Mouse (Mus musculus): Measurements from ENCODE around the gene Exoc6. TPM values are rescaled to one million over a fixed set of nuclear protein-coding genes. Genes with fewer than 3 reads are reported as not detected.

The Exoc6 gene
- polyA plus RNA-seq, 1 experiment from 2014 or later: 23.2 TPM

- ATAC-seq: no peak
- 50% methylated on average over 14 of the region's 14 CpGs for WGBS
Measured at GRCm38 (mm10) chr19:37585210-37585609, 35.0 kb downstream of the Exoc6 start.

DNA sequence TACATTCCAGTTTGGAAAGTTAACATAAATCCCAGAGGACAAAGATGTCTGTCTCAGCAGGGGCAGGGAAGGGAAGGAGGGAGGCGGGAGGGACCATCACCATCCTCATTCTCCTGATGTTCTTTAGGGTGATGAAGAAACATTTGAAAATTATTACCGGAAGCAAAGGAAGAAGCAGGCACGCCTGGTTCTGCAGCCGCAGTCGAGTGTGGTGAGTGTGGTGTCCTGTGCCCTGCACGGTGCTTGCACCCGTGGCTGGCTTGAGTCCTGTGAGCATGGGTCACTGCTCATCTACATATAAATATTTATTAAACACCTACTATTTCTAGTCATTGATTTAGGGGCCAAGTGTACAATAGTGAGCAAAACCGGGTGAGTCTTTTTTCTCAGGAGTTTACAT is 35.5 kb downstream of the Exoc6 start:
- 82% methylated on average over 8 of the region's 8 CpGs for WGBS
- no peaks in the 10 kb centered on the region for H3K4me1 ChIP-seq (ENCODE audit: control insufficient read depth, insufficient read depth, low read length)
- H3K4me3 ChIP-seq (ENCODE audit: low read depth, low read length): no peak overlapping the region
- H3K9ac ChIP-seq (ENCODE audit: low read length): no peak overlapping the region
- DNase-seq (ENCODE audit: low spot score) (no peak), ATAC-seq (no peak)
- H3K27me3 ChIP-seq (replicated peaks; ENCODE audit: control insufficient read depth, insufficient read depth, low read length): no peaks in the 10 kb centered on the region
- no peak overlapping the region for H3K27ac ChIP-seq (ENCODE audit: low read depth, low read length)
- H3K9me3 ChIP-seq (replicated peaks; ENCODE audit: control insufficient read depth, low read length): no peaks in the 10 kb centered on the region
- no peak overlapping the region for H3K4me2 ChIP-seq (ENCODE audit: low read length)
- 0 out of 2 replicates have a peak, but pooled peaks cover 3% of the 10 kb centered on the region for H3K36me3 ChIP-seq (ENCODE audit: control insufficient read depth, insufficient read depth, low read length)

More at GRCm38 (mm10) chr19:37585210-37585609, 35.0 kb downstream of the Exoc6 start:
- no peak overlapping the region for H3K9ac ChIP-seq (ENCODE audit: low read length)
- H3K4me1 ChIP-seq (ENCODE audit: control insufficient read depth, insufficient read depth, low read length): no peaks in the 10 kb centered on the region
- no peak overlapping the region for H3K27ac ChIP-seq (ENCODE audit: low read depth, low read length)
- no peak overlapping the region for H3K4me3 ChIP-seq (ENCODE audit: low read depth, low read length)
- H3K36me3 ChIP-seq (ENCODE audit: control insufficient read depth, insufficient read depth, low read length): 0 out of 2 replicates have a peak, but pooled peaks cover 3% of the 10 kb centered on the region
- H3K27me3 ChIP-seq (replicated peaks; ENCODE audit: control insufficient read depth, insufficient read depth, low read length): no peaks in the 10 kb centered on the region
- no peak for DNase-seq (ENCODE audit: low spot score)
- no peak overlapping the region for H3K4me2 ChIP-seq (ENCODE audit: low read length)
- no peaks in the 10 kb centered on the region for H3K9me3 ChIP-seq (replicated peaks; ENCODE audit: control insufficient read depth, low read length)

- H3K9ac ChIP-seq (ENCODE audit: low read length): no peak overlapping the region
- H3K4me3 ChIP-seq (ENCODE audit: low read depth, low read length): no peak overlapping the region
- H3K4me2 ChIP-seq (ENCODE audit: low read length): no peak overlapping the region
- ATAC-seq (no peak), DNase-seq (ENCODE audit: low spot score) (no peak)
- no peaks in the 10 kb centered on the region for H3K4me1 ChIP-seq (ENCODE audit: control insufficient read depth, insufficient read depth, low read length)
- 94% methylated on average over 7 of the region's 7 CpGs for WGBS
- H3K9me3 ChIP-seq (replicated peaks; ENCODE audit: control insufficient read depth, low read length): no peaks in the 10 kb centered on the region
- H3K36me3 ChIP-seq (ENCODE audit: control insufficient read depth, insufficient read depth, low read length): 0 out of 2 replicates have a peak, but pooled peaks cover 3% of the 10 kb centered on the region
- H3K27ac ChIP-seq (ENCODE audit: low read depth, low read length): no peak overlapping the region
- H3K27me3 ChIP-seq (replicated peaks; ENCODE audit: control insufficient read depth, insufficient read depth, low read length): no peaks in the 10 kb centered on the region
Measured at GRCm38 (mm10) chr19:37590544-37590943, 40.3 kb downstream of the Exoc6 start.

DNA sequence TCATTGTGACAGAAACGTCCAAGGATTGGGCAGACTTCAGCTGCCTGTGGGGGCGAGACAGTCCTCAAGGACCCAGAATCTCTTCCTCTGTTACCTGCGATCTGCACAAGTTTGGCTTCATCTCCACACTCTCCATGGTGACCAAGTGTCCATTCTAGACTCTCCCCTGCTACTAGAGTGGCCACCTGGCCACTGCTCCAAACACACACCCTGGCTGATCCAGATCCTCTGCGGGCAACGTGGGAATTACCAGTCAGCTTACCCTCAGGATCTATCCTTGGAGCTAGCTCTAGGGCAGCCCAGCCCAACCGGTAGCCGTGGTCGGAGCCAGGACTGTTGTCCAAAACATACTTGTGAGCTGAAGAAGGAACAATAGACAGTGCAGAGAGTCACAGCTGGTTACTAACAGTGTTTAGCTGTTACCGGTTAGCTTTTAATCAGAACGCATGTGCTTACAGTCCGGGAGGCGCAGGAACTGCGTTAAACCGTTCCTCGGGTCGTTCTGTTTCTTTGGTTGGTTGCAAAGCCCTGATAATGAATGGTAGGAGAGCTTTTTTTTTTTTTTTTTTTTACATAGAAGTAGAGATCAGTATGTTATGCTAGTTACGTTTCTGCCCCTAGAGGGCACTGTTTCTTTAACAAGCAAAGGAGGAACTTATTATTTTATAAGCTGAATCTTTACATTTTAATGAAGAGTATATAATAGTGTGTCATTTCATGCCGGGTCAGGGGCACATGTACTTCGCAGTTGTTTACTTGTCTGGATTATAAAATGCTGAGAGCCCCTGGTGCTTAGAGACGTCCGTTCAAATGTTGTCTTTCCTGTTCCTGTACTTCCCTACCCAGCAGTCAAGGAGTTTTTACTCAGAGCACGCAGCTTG is 52.0 kb downstream of the Exoc6 start:
- peak overlapping the region; percentile 10; the same call in 1 of the 2 replicates for H3K4me2 ChIP-seq (ENCODE audit: low read length)
- peak; percentile 58; the same call in 1 of the 2 replicates for ATAC-seq
- no peak overlapping the region for H3K4me3 ChIP-seq (ENCODE audit: low read depth, low read length)
- H3K9me3 ChIP-seq (replicated peaks; ENCODE audit: control insufficient read depth, low read length): no peaks in the 10 kb centered on the region
- H3K27ac ChIP-seq (ENCODE audit: low read depth, low read length): no peak overlapping the region
- no peaks in the 10 kb centered on the region for H3K27me3 ChIP-seq (replicated peaks; ENCODE audit: control insufficient read depth, insufficient read depth, low read length)
- peak; percentile 86 for DNase-seq (ENCODE audit: low spot score)
- no peak overlapping the region for H3K9ac ChIP-seq (ENCODE audit: low read length)
- no peaks in the 10 kb centered on the region for H3K36me3 ChIP-seq (ENCODE audit: control insufficient read depth, insufficient read depth, low read length)
- no peaks in the 10 kb centered on the region for H3K4me1 ChIP-seq (ENCODE audit: control insufficient read depth, insufficient read depth, low read length)
- 35% methylated on average over 22 of the region's 22 CpGs for WGBS

DNA sequence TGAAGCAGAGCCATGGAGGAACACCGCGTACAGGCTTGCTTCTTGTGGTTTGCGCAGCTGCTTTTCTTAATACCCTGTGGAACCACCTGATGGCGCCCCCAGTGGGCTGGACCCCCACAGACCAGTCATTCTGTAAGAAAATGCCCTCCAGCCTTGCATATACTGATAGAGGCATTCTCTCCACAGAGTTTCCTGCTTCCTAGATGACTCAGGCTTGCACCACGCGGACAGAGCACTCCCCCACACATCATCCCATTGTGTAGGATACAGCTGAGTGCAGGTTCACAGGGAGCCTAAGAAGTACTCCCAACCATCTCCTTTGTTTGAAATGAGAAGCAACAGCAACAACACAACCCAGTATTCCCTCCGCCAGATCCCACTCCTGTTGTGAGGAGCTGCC is 59.8 kb downstream of the Exoc6 start:
- Histone ChIP-seq H3K9ac (ENCODE audit: low read length) (no peak overlapping the region), H3K36me3 (ENCODE audit: control insufficient read depth, insufficient read depth, low read length) (no peaks in the 10 kb centered on the region), H3K27me3 (replicated peaks; ENCODE audit: control insufficient read depth, insufficient read depth, low read length) (no peaks in the 10 kb centered on the region), H3K4me2 (ENCODE audit: low read length) (no peak overlapping the region), H3K4me3 (ENCODE audit: low read depth, low read length) (no peak overlapping the region), H3K27ac (ENCODE audit: low read depth, low read length) (no peak overlapping the region), H3K4me1 (ENCODE audit: control insufficient read depth, insufficient read depth, low read length) (no peaks in the 10 kb centered on the region), H3K9me3 (replicated peaks; ENCODE audit: control insufficient read depth, low read length) (no peaks in the 10 kb centered on the region)
- no peak for ATAC-seq
- DNase-seq (ENCODE audit: low spot score): no peak
- 69% methylated on average over 7 of the region's 7 CpGs for WGBS

DNA sequence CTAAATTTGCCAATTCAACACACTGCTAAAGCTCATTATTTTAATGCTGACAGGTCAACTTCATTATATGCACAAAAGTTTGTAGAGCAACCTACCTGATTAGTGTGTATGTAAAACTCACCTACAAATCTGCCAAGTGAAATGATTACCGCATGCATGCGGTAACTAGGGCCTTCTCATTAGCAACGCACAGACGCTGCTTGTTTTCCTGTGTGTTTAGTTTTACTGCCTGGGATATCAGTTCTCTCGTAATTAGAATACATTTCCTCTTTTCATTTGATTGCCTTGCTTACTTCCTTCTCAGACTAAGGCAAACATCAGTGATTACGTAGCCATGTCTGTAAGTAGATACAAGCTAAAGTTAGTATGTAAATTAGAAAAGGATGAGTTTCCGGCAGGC is 62.7 kb downstream of the Exoc6 start:
- Histone ChIP-seq H3K4me3 (ENCODE audit: low read depth, low read length) (no peak overlapping the region), H3K4me2 (ENCODE audit: low read length) (no peak overlapping the region), H3K27me3 (replicated peaks; ENCODE audit: control insufficient read depth, insufficient read depth, low read length) (no peaks in the 10 kb centered on the region), H3K4me1 (ENCODE audit: control insufficient read depth, insufficient read depth, low read length) (no peaks in the 10 kb centered on the region), H3K27ac (ENCODE audit: low read depth, low read length) (no peak overlapping the region), H3K36me3 (ENCODE audit: control insufficient read depth, insufficient read depth, low read length) (no peaks in the 10 kb centered on the region), H3K9me3 (replicated peaks; ENCODE audit: control insufficient read depth, low read length) (no peaks in the 10 kb centered on the region), H3K9ac (ENCODE audit: low read length) (no peak overlapping the region)
- 43% methylated on average over 7 of the region's 7 CpGs for WGBS
- ATAC-seq (peak; percentile 48; the same call in 1 of the 2 replicates), DNase-seq (ENCODE audit: low spot score) (peak; percentile 43)

- H3K4me1 ChIP-seq (ENCODE audit: control insufficient read depth, insufficient read depth, low read length): no peaks in the 10 kb centered on the region
- H3K9ac ChIP-seq (ENCODE audit: low read length): no peak overlapping the region
- DNase-seq (ENCODE audit: low spot score): no peak
- no peak overlapping the region for H3K27ac ChIP-seq (ENCODE audit: low read depth, low read length)
- H3K27me3 ChIP-seq (replicated peaks; ENCODE audit: control insufficient read depth, insufficient read depth, low read length): no peaks in the 10 kb centered on the region
- WGBS: 74% methylated on average over 4 of the region's 4 CpGs
- ATAC-seq: no peak
- H3K4me3 ChIP-seq (ENCODE audit: low read depth, low read length): no peak overlapping the region
- no peaks in the 10 kb centered on the region for H3K36me3 ChIP-seq (ENCODE audit: control insufficient read depth, insufficient read depth, low read length)
- no peak overlapping the region for H3K4me2 ChIP-seq (ENCODE audit: low read length)
- H3K9me3 ChIP-seq (replicated peaks; ENCODE audit: control insufficient read depth, low read length): no peaks in the 10 kb centered on the region
Measured at GRCm38 (mm10) chr19:37615039-37615630, 64.9 kb downstream of the Exoc6 start.

DNA sequence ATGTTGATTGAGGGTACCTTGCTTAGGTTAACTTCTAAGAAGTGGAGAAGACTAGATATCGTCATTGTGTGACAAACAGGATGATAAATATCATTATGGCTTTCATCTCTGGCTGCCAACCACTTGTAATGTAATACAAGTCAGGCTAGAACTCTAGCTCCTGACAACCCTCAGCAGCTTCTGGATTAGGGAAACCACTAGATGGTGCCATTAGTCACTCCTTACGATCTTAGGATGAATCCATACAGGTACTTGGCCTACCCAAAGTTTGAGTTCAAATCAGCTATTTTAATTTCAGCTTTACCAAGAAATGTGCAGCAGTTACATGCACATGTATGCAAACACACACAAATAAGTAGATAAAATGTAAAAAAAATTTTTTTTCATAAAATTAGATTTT is 97.8 kb downstream of the Exoc6 start:
- Histone ChIP-seq H3K27me3 (replicated peaks; ENCODE audit: control insufficient read depth, insufficient read depth, low read length) (no peaks in the 10 kb centered on the region), H3K4me1 (ENCODE audit: control insufficient read depth, insufficient read depth, low read length) (no peaks in the 10 kb centered on the region), H3K27ac (ENCODE audit: low read depth, low read length) (no peak overlapping the region), H3K4me3 (ENCODE audit: low read depth, low read length) (no peak overlapping the region), H3K4me2 (ENCODE audit: low read length) (no peak overlapping the region), H3K36me3 (ENCODE audit: control insufficient read depth, insufficient read depth, low read length) (no peaks in the 10 kb centered on the region), H3K9ac (ENCODE audit: low read length) (no peak overlapping the region), H3K9me3 (replicated peaks; ENCODE audit: control insufficient read depth, low read length) (no peaks in the 10 kb centered on the region)
- WGBS: 50% methylated on average over 2 of the region's 2 CpGs
- DNase-seq (ENCODE audit: low spot score) (peak; percentile 45), ATAC-seq (no peak)

- Histone ChIP-seq H3K4me2 (ENCODE audit: low read length) (no peak overlapping the region), H3K27me3 (replicated peaks; ENCODE audit: control insufficient read depth, insufficient read depth, low read length) (no peaks in the 10 kb centered on the region), H3K9ac (ENCODE audit: low read length) (no peak overlapping the region), H3K9me3 (replicated peaks; ENCODE audit: control insufficient read depth, low read length) (no peaks in the 10 kb centered on the region), H3K36me3 (ENCODE audit: control insufficient read depth, insufficient read depth, low read length) (no peaks in the 10 kb centered on the region), H3K4me1 (ENCODE audit: control insufficient read depth, insufficient read depth, low read length) (no peaks in the 10 kb centered on the region), H3K27ac (ENCODE audit: low read depth, low read length) (no peak overlapping the region), H3K4me3 (ENCODE audit: low read depth, low read length) (no peak overlapping the region)
- WGBS: 65% methylated on average over 2 of the region's 2 CpGs
- ATAC-seq (no peak), DNase-seq (ENCODE audit: low spot score) (peak; percentile 74)
Measured at GRCm38 (mm10) chr19:37650526-37650925, 100.3 kb downstream of the Exoc6 start.

All from forebrain, embryonic 14.5 days (tissue).